Mouse (Mus musculus) left cerebral cortex, adult 11 months (tissue): Measurements from ENCODE around the gene Large1.
A peak's percentile ranks its signal among the peaks of the same experiment; 100 is the strongest.
"Not testable (repeated sequence)": the region's sequence is repeated elsewhere in the genome, so short reads cannot be mapped to it uniquely, and the experiment has no call there.

ENCODE experiments used
- DNase-seq: peaks from one replicate; pipeline ENCODE4 v3.0.0; 2022; ENCODE audit warnings: low spot score

Gene Large1

GRCm38 (mm10) chr8:73172661-73173060 lies 180.7 kb downstream of the Large1 start:
- DNase-seq = no peak

- DNase-seq = no peak
Observed at GRCm38 (mm10) chr8:73161994-73162393, 191.3 kb downstream of the Large1 start.

GRCm38 (mm10) chr8:73161564-73161963 lies 191.8 kb downstream of the Large1 start:
- DNase-seq = no peak

- no peak for DNase-seq
Observed at GRCm38 (mm10) chr8:73160945-73161344, 192.4 kb downstream of the Large1 start.

- no peak for DNase-seq
Observed at GRCm38 (mm10) chr8:73147236-73147635, 206.1 kb downstream of the Large1 start.

GRCm38 (mm10) chr8:73142660-73143395 lies 210.5 kb downstream of the Large1 start:
- no peak for DNase-seq

- DNase-seq = no peak
Observed at GRCm38 (mm10) chr8:73135397-73135796, 217.9 kb downstream of the Large1 start.

GRCm38 (mm10) chr8:73132080-73132479 lies 221.3 kb downstream of the Large1 start:
- peak; percentile 21 for DNase-seq

- DNase-seq = no peak
Observed at GRCm38 (mm10) chr8:73123864-73124499, 229.4 kb downstream of the Large1 start.

GRCm38 (mm10) chr8:73112332-73112895 lies 240.9 kb downstream of the Large1 start:
- no peak for DNase-seq

- no peak for DNase-seq
Observed at GRCm38 (mm10) chr8:73104089-73104488, 249.3 kb downstream of the Large1 start.

GRCm38 (mm10) chr8:73101069-73101468 lies 252.3 kb downstream of the Large1 start:
- no peak for DNase-seq

GRCm38 (mm10) chr8:73100607-73101006 lies 252.7 kb downstream of the Large1 start:
- not testable (repeated sequence) for DNase-seq

- DNase-seq = no peak
Observed at GRCm38 (mm10) chr8:73099542-73099941, 253.8 kb downstream of the Large1 start.

GRCm38 (mm10) chr8:73096952-73097351 lies 256.4 kb downstream of the Large1 start:
- no peak for DNase-seq

- DNase-seq = not testable (repeated sequence)
Observed at GRCm38 (mm10) chr8:73077746-73078145, 275.6 kb downstream of the Large1 start.

- no peak for DNase-seq
Observed at GRCm38 (mm10) chr8:73061410-73061809, 291.9 kb downstream of the Large1 start.

GRCm38 (mm10) chr8:73054726-73055125 lies 298.6 kb downstream of the Large1 start:
- no peak for DNase-seq

GRCm38 (mm10) chr8:73053878-73054277 lies 299.5 kb downstream of the Large1 start:
- no peak for DNase-seq

- no peak for DNase-seq
Observed at GRCm38 (mm10) chr8:73052414-73052813, 300.9 kb downstream of the Large1 start.

- no peak for DNase-seq
Observed at GRCm38 (mm10) chr8:73048136-73048535, 305.2 kb downstream of the Large1 start.

- DNase-seq = no peak
Observed at GRCm38 (mm10) chr8:73029787-73030186, 323.6 kb downstream of the Large1 start.

GRCm38 (mm10) chr8:73018241-73018640 lies 335.1 kb downstream of the Large1 start:
- no peak for DNase-seq
